In the genomic region with DNA sequence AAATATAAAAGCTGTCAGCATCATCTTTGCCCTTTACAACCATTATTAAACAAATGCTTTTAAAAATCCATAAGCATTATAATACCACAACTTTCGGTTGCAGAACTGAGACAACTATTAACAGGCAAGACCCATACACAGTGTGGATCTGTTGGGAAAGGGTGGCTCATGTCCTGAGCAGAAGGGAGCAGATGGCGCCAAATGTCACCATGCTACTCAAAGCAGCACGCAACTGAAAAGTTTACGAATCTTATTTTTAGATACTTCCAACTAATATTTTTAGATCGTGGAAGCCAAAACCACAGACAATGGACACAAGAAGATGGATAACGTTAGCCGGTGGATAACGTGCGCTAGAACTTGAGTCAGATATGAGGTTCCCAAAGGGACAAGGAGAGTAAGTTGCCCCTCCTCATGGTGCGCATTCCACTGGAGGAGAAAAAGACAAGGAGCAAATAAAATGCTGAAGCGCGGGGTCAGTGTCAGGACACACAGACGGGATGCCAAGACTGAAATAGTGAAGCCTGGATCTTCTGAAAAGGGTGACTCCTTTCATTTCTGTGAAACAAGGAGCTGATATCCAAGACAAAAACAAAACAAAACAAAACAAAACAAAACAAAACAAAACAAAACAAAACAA, we compare ENCODE assay signal across 17 mouse cellular contexts.
DNase-seq lines count a peak whose midpoint lies in the region.
"Had no signal": no experiment of that assay in that cellular context is flagged by ENCODE, and none has a peak within 500 bp of the region (broad histone marks: within the 10 kb centered on the region; RNA-seq: fewer than 3 reads in every experiment).

No protein-coding gene starts in this region.

- intact Hi-C loops in gastrocnemius, postnatal 14 days (cut with DNase I; ENCODE audit: low total_unique reads) = no loop called here

- H3K4me1 ChIP-seq in brown adipose tissue, adult 24 weeks (ENCODE audit: control insufficient read depth, insufficient read depth, insufficient read length, low read length) = peaks cover 16% of the 10 kb centered on the region
- H3K4me1 ChIP-seq: embryonic facial prominence, embryonic 15.5 days; limb, embryonic 13.5 days; megakaryocyte, embryonic 14.5 days; midbrain, embryonic 15.5 days had no signal

- no peak overlapping the region for H3K4me3 ChIP-seq in brown adipose tissue, adult 24 weeks (ENCODE audit: insufficient read depth, low read depth, low read length)
- H3K4me3 ChIP-seq: embryonic facial prominence, embryonic 15.5 days; limb, embryonic 13.5 days; megakaryocyte, embryonic 14.5 days; midbrain, embryonic 15.5 days had no signal

- DNase-seq in gastrocnemius, postnatal 14 days = peak; percentile 26
- no peak for DNase-seq in gastrocnemius, adult 8-10 months (ENCODE audit: low spot score in 2 of 2)
- peak; percentile 61 for DNase-seq in layer of hippocampus, adult 9-11 months
- DNase-seq in layer of hippocampus, postnatal 25 days (ENCODE audit: extremely low spot score in 1 of 2, low spot score in 1 of 2) = no peak
- DNase-seq in cerebellum, adult 8-10 months = peak; percentile 41
- DNase-seq in right cerebral cortex, postnatal 4 days = no peak
- no peak for DNase-seq in frontal cortex, postnatal 36 days (ENCODE audit: low spot score in 2 of 2)
- DNase-seq: adrenal gland, postnatal 25 days; embryo, embryonic 11 days; thymus, postnatal 25 days had no signal

- peak overlapping the region; percentile 45 for H3K27ac ChIP-seq in brown adipose tissue, adult 24 weeks (replicated peaks; ENCODE audit: low read depth, low read length)
- H3K27ac ChIP-seq: embryonic facial prominence, embryonic 15.5 days; hindbrain, postnatal 0 days; limb, embryonic 13.5 days; liver, embryonic 14.5 days; midbrain, embryonic 15.5 days had no signal

Comparison
In these comparisons a context has a peak if more than half of its experiments do, and no peak if none do; other contexts are left out.
1. DNase-seq: peak in gastrocnemius, postnatal 14 days (single experiment), layer of hippocampus, adult 9-11 months (single experiment) and cerebellum, adult 8-10 months (single experiment); none in gastrocnemius, adult 8-10 months (0 of 2), layer of hippocampus, postnatal 25 days (0 of 2), right cerebral cortex, postnatal 4 days (single experiment) and frontal cortex, postnatal 36 days (0 of 2).